In the genomic region with DNA sequence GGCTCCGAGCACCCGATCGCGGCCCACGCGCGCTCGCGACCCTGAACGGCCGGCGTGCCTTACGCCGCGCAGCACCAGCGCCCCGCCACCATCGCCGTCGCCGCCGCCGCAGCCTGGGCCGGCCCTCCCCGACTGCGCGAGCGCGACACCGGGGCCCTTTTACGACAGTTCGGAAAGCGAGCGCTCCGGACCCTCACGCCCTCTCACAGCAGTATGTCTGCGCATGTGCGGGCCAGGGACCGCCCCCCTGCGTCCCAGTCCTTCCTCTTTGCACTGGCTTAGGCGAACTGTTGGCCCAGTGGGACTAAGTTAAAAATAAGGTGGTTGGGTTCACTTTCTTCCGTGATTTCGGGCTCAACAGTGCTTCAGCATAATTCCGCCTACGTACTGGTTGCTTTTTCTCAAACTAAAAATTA, we compare ENCODE assay signal across 8 mouse cellular contexts. TPM values are rescaled to one million over a fixed set of nuclear protein-coding genes. Genes with fewer than 3 reads are reported as not detected.
DNase-seq lines count a peak whose midpoint lies in the region; ATAC-seq and TF ChIP-seq lines count a peak whose summit lies in the region.

A gene (minus strand): TSS at position 100 of the 416 bp plus-strand sequence.

- H3K27me3 ChIP-seq in megakaryocyte, embryonic 14.5 days (replicated peaks) = no peaks in the 10 kb centered on the region

- peak; percentile 79 for TF ChIP-seq POLR2A in cortical plate, adult 2 months (IDR thresholded peaks at IDR 0.05; ENCODE audit: extremely low read depth, insufficient read depth, low read length)

- H3K4me1 ChIP-seq in cortical plate, adult 2 months (ENCODE audit: control insufficient read depth, insufficient read depth, low read length) = peaks cover 3% of the 10 kb centered on the region; the same call in 1 of the 2 replicates
- H3K4me1 ChIP-seq in megakaryocyte, embryonic 14.5 days = peaks cover 36% of the 10 kb centered on the region; the same call in 1 of the 2 replicates

- TF ChIP-seq CTCF in cortical plate, adult 2 months (IDR thresholded peaks at IDR 0.05; ENCODE audit: extremely low read depth, insufficient read depth, low read length) = no peak

- H3K27ac ChIP-seq in cortical plate, adult 2 months (ENCODE audit: insufficient read depth, low read length) = peak within 1 kb of the TSS; percentile 100

- H3K4me3 ChIP-seq in cortical plate, adult 2 months (ENCODE audit: insufficient read depth, low read length) = peak within 1 kb of the TSS; percentile 38
- peak within 1 kb of the TSS; percentile 97 for H3K4me3 ChIP-seq in megakaryocyte, embryonic 14.5 days (replicated peaks)

- ATAC-seq in activated CD4-positive, CD25-positive, alpha-beta regulatory T cell, adult 4 months = peak; percentile 84

- peak; percentile 96 to 98 for DNase-seq in gastrocnemius, adult 8-10 months (ENCODE audit: low spot score in 2 of 2)
- peak; percentile 89 for DNase-seq in hindlimb bud, embryonic 11.5 days (ENCODE audit: extremely low spot score, low read depth, low spot score)
- DNase-seq in left cerebral cortex, adult 8-10 months (ENCODE audit: low spot score in 2 of 2) = peak; percentile 90 to 96
- peak; percentile 97 for DNase-seq in right cerebral cortex, postnatal 10 days (ENCODE audit: low spot score in 2 of 2)
- DNase-seq in urinary bladder, postnatal 25 days (ENCODE audit: low spot score) = peak; percentile 97

- peaks cover 11% of the 10 kb centered on the region for H3K36me3 ChIP-seq in megakaryocyte, embryonic 14.5 days (replicated peaks; ENCODE audit: low read length)

- no peaks in the 10 kb centered on the region for H3K9me3 ChIP-seq in megakaryocyte, embryonic 14.5 days

RNA-seq across cellular contexts. Expression of the gene that starts here (rescaled TPM):
- 10 to 100 TPM; 24.5 to 26.4 TPM for polyA plus RNA-seq in activated CD4-positive, CD25-positive, alpha-beta regulatory T cell, adult 4 months (2017; shearing (Covaris generic))
- 32.5 and 33.1 TPM in 2 replicates for polyA plus RNA-seq in cortical plate, adult 2 months (2012; rRNA removed)
- total RNA-seq in gastrocnemius, adult 8-10 months (2022) = 10 to 100 TPM in 3 of 4 experiments, 1 to 10 TPM in 1; 9.9 to 13.2 (median 11.0) TPM
- 10 to 100 TPM; 38.3 to 41.4 (median 39.9) TPM for total RNA-seq in left cerebral cortex, adult 8-10 months (2022)
- polyA plus RNA-seq in megakaryocyte, embryonic 14.5 days (2012; ENCODE audit: insufficient read depth, low replicate concordance) = 1.2 and 1.3 TPM in 2 replicates

Comparison
In these comparisons a context has a peak if more than half of its experiments do, and no peak if none do; other contexts are left out.
1. Peak in every context shown above with its lines: DNase-seq, ATAC-seq, H3K4me3 ChIP-seq and H3K27ac ChIP-seq.
2. RNA of the gene that starts here (polyA plus RNA-seq): 32.5 to 33.1 TPM in cortical plate, adult 2 months and 24.5 to 26.4 TPM in activated CD4-positive, CD25-positive, alpha-beta regulatory T cell, adult 4 months; 1.2 to 1.3 TPM in megakaryocyte, embryonic 14.5 days; every median in the first group is over 10 times any median in the second.